Mouse (Mus musculus): ENCODE data around the gene Plcd3.

Plcd3 gene

GRCm38 (mm10) chr11:103098531-103099190, 2.8 kb downstream of the Plcd3 start:
- no peak for DNase-seq (ENCODE audit: low spot score in 2 of 2)

GRCm38 (mm10) chr11:103096979-103097894, 4.2 kb downstream of the Plcd3 start:
- no peak for DNase-seq (ENCODE audit: low spot score in 2 of 2)

DNA sequence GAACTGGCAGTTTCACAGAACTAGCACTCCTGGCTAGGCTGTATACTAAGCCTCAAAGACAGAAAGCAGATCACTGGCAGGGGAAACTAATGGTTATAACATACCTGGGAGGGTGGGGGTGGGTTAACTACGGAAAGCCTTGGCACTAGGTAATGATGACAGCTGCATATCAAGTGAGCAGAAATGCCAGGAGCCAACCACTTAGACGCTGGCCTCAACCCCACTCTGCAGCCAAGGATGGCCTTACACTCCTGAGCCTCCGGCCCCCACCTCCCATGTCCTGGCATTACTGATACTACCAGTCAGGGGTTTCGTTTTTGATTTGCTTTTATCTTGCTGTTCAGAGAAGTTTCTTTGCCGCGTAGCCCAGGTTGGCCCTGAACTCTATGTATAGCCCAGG, 5.7 kb downstream of the Plcd3 start:
- no peak for DNase-seq (ENCODE audit: low spot score in 2 of 2)

DNA sequence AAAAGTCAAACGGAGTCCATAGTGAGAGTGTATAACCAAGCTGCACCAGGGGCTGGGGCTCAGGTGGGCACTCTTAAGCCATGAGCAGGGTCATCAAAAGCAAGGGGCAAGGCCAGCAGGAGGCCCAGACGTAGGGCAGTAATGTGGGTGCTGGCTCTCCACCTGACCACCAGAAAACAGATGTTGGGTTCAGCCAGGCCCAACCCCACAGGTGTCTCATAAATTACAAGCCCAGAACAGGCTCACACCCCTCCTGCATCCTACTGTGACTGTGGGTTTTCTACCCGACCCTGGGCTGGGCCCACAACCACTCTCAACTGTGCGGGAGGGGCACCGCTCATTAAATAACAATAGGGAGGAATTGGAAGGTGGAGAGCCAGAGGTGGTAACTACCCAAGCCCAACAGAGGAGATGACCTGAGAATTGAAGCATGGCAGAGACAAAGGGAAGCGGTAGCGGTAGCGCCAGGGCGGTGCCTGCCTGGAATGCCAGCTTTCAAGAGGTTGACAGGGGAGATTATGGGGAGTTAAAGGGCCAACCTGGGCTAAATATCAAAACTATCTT, 6.3 kb downstream of the Plcd3 start:
- no peak for DNase-seq (ENCODE audit: low spot score in 2 of 2)

DNA sequence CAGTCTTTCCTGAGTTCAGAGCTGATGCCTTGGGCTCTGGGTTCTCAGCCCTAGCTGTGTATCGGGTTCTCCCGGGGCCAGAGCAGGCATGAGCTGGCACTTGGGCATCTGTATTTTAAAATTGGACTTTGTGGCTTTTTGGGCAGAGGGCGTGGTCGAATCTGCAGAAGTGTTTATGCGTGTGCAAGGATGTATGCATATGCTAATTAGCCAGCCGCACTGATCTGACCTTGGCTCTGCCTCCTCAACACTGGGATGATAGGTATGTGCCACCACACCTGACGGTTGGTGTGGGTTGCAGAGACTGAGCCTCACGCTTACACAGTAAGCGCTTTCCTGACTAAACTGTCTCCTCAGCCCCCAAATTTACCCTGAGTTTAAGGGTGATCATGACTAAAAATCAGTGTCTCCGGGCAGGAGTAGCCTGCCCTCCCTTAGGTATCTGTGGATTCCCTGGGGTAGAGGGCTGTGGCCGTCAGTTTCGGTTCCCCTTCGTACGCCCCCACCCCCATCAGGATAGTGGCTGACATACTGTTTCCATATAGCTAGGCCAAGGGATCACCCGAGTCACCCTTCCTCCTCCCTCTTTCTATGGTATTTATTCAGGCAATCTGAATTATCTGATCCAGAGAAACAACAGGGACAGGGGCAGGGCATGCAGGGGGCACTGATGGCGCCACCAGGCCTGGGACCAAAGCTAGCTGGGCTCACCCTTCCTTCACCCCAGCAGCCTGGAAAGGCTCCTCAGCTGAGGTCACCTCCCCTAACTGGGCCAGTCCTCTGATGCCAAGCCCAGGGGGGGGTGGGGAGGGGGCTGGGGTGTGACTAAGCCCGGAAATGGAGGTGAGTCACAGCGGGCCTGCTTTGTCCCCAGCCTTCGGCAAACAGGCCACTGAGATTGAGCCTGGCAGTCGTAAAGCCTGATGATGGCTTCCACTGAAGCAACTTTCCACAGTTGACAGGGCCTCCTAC, 7.3 kb downstream of the Plcd3 start:
- DNase-seq (ENCODE audit: low spot score in 2 of 2) = no peak

DNA sequence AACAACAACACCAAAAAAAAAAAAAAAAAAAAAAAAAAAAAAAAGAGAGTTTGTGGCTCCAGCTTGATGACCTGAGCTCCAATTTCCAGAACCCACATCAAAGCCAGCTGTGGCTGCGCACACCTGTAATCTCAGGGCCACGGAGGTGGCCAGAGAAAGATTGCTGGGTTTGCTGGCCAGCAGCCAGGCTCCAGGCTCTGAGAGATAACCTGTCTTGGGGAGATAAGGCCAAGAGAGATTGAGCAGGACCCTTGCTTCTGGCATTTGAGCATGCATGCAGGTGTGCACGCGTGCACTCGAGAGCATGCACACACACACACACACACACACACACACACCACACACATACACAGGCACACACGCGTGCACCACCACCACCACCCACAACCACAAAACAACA, 8.2 kb downstream of the Plcd3 start:
- DNase-seq (ENCODE audit: low spot score in 2 of 2) = no peak

DNA sequence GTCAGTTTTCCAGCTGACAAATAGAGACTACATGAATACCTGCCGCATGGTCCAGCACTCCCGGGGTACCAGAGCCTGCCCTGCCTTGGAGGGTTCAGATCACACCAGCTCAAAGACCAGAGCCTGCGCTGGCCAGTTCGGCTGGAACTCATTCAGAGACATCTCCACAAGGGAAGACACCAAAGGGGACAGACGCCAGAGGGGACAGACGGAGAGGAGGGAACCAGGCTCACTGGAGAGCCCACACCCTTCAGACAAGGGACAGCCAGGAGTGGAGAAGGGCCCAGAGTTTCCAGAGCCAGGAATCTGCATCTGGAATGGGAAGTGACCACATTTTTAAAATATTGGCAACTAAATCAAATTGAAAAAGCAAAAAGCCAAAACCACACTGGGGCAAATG, 19.8 kb downstream of the Plcd3 start:
- no peak for DNase-seq (ENCODE audit: low spot score in 2 of 2)

DNA sequence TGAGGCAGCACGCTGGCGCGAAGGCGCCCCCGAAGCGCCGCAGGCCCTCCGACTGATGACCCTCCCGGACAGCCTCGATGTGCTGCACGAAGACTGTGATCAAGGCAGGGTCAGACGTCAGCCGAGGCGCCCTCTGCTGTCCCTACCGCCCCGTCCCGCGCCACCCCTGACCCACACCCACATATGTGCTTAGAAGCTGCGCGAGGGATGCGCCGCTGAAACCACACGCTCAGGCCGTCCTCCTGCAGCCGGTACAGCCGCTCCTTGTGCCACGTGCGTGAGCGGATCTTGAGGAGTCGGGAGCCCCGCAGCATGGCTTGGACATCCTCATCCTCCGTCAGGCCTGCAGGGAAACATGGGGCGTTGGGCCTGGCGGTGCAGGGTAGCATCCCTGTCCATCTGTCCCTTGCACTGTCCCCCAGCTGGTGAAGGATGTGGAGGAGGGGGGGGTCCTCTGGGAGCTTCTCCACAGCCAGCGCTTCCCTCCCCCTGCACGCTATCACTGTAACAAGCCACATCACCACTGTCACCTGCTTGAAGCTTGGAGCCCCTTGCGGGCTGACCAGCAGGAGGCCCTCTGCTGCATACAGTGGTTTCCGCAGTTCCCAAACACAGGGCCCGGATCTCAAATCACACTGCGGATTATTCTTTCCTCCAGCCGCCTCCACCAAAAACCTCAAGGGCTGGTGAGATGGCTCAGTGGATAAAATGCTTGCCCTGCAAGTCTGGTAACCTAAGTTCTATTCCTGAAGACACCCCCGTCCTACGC, 21.0 kb downstream of the Plcd3 start:
- no peak for DNase-seq (ENCODE audit: low spot score in 2 of 2)

GRCm38 (mm10) chr11:103078131-103078530, 23.3 kb downstream of the Plcd3 start:
- no peak for DNase-seq (ENCODE audit: low spot score in 2 of 2)

- DNase-seq (ENCODE audit: low spot score in 2 of 2) = no peak
These were observed 24.9 kb downstream of the Plcd3 start for GRCm38 (mm10) chr11:103076581-103076980.

DNA sequence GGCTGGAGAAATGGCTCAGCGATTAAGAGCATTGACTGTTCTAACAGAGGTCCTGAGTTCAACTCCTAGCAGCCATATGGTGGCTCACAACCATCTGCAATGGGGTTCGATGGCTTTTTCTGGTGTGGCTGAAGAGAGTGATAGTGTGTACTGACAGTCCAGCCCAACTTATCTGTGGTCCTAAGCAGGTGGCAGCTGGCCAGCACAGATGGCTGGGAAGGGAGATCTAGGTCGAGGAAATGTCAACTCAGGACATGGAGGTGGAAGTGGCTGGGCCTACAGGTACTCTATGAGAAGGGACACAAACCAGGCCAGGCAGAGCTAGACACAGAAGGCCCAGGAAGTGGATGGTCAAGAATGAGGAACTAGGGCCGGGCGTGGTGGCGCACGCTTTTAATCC, 25.4 kb downstream of the Plcd3 start:
- DNase-seq (ENCODE audit: low spot score in 2 of 2) = no peak

DNA sequence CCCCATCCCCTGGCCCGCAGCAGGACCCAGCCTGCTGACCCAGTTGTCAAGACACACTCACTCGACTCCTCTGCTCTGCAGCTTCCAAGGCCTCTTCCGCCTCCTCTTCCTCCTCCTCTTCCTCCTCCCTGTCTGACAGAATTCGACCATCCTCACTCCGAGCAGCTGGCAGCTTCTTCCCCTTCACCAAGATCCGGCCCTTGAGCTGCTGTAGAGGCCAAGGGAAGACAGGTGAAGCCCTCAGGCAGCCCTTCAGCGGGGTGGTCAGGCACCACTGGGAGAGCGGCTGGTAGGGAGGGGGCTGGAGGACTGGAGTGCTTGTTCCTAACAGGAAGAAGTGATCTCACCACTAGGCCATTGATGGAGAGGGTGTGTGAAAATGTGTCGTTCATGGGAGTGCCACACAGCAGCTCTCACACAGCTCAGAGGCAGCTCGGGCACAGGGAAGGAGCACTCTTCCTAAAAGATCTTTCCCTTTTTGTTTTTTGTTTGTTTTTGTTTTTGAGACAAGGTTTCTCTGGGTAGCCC, 26.6 kb downstream of the Plcd3 start:
- no peak for DNase-seq (ENCODE audit: low spot score in 2 of 2)

DNA sequence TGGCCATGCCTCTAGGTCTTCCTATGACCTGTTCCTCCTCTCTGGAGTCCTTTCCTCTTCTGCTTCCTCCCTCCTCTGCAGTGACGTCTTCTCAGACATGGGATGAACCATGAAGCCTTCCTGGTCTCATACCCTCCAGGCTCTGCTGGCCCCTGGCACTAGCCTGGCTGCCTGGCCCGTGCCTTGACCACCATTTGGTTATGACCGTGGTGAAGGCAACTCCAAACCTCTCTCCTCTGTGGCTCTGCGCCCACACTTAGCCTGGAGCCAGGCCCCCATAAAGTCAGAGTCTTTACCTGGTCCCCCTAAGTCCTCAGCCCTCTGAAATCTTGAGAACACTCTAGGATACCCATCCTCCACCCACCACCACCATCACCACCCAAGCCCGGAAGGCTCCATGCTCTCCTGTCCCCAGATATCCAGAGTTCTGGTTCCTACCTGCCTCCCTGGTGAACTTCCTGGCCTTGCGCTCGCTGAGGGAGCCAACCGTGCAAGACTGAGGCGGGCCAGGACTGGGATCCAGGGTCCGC, 27.3 kb downstream of the Plcd3 start:
- no peak for DNase-seq (ENCODE audit: low spot score in 2 of 2)

DNA sequence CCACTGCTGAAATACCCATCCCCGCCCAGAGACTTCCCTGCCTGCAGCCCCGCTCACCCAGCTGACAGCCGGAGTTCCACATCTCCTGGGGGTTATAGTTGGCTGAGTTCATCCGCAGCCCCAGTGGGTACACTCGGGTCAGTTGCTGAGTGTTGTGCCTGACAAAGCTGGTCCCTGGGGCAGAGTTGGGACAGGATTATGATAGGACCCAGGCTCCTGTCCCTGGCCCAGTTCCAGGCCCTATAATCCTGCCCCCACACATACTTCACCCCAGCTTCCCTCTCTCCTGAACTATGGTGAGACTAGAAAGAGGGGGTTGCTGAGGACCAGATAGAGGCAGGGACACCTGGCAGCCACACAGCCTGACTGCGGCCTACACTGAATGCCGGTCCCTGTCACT, 27.8 kb downstream of the Plcd3 start:
- DNase-seq (ENCODE audit: low spot score in 2 of 2) = no peak

DNA sequence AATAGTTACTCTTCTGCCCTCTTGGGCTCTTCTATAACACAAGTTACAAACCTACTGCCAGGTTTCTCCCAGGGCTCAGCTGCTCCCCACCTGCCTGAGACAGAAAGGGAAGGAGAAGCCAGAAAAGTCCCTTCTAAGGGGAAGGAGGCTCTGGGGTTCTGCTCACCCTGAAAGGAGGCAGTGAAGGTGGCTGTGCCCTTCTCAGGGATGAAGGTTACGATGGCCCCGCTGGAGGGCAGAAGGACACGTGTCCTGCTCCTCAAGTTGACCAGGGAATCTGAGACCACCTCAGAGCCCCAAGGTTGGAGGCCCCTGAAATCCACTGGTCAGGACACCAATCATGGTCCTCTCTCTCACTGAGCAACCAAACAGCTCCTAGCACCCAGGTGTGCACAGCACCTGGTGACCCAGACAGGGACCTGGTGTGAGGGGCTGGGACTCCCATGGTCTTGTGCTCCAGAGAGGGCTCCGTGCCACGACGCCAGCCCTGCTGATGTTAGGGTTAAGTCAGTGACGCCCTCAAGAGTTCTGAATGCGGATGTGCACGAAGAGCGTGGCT, 31.1 kb downstream of the Plcd3 start:
- no peak for DNase-seq (ENCODE audit: low spot score in 2 of 2)

DNA sequence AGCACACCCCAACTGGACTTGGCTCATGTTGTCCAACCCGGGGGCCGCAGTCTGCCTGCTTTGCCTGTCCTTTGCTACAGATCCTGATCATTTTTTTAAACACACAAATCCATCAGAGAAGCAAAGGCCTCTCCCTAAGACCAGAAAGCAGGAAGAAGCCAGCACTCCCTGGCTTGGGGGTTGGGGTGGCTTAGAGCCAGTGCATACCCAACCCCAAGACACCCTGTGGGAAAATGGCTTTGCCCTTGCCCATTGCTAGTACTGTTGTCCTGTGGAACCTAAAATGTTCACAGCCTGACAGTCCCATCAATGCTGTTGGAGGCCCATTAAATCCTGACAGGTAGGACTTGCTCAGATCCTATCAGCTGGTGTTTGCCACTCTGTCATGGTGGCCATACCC, 31.7 kb downstream of the Plcd3 start:
- DNase-seq (ENCODE audit: low spot score in 2 of 2) = no peak

- no peak for DNase-seq (ENCODE audit: low spot score in 2 of 2)
These were observed 32.6 kb downstream of the Plcd3 start for GRCm38 (mm10) chr11:103068884-103069283.

DNA sequence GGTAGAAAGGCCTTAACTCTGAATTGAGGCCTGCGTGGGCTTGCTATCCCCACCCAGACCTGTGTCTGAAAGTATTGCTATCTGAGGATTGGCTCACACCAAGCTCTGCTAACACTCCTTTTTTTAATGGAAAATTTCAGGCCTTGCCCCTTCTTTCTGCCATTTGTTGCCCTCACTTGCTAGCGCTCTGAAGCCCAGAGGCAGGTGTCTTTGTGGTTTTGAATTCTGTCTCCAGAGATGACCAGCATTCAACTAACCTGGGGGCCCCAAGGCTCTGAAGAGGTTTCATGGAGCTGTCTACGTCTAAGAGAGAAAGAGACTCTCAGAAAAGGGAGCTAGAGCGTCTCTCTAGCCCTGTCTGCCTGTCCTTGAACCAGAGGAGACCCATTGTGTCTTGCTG, 33.2 kb downstream of the Plcd3 start:
- DNase-seq (ENCODE audit: low spot score in 2 of 2) = no peak

- no peak for DNase-seq (ENCODE audit: low spot score in 2 of 2)
These were observed 33.9 kb downstream of the Plcd3 start for GRCm38 (mm10) chr11:103067457-103068001.

- DNase-seq (ENCODE audit: low spot score in 2 of 2) = no peak
These were observed 34.5 kb downstream of the Plcd3 start for GRCm38 (mm10) chr11:103067051-103067361.
